Mouse (Mus musculus): ENCODE results near the gene Mansc1. TPM values are rescaled to one million over a fixed set of nuclear protein-coding genes. Genes with fewer than 3 reads are reported as not detected.
A peak's percentile ranks its signal among the peaks of the same experiment; 100 is the strongest.

Gene Mansc1
- polyA plus RNA-seq, 1 experiment from 2014 or later, result 8.0 TPM

DNA sequence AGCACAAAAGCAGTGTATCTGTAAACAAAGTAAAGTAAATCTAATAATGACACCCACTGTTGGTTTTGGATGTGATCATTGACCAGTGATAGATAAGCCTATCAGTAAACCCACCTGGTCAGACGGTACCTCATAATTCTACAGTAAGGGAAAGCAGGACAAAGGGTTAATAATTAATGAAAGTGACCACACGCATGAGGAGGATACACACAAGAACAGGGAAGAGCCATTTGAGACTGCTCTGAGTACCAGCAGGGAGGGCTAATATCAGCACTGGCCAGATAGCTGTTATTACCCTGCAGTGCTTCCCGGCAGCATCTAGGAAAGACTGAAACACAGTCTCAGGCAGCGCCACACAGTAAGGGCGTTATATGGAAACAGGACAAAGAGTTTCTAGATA, 32.3 kb upstream of the Mansc1 start:
- Histone ChIP-seq H3K9ac (ENCODE audit: low read length) (no peak overlapping the region), H3K27me3 (ENCODE audit: control insufficient read depth, insufficient read depth, low read length) (no peaks in the 10 kb centered on the region), H3K4me1 (ENCODE audit: control insufficient read depth, insufficient read depth, low read length) (peaks cover 9% of the 10 kb centered on the region; the same call in 1 of the 2 replicates), H3K9me3 (replicated peaks; ENCODE audit: control insufficient read depth, low read length) (no peaks in the 10 kb centered on the region), H3K4me2 (ENCODE audit: low read depth, low read length) (no peak overlapping the region), H3K4me3 (ENCODE audit: low read length) (no peak overlapping the region), H3K36me3 (ENCODE audit: control insufficient read depth, insufficient read depth) (no peaks in the 10 kb centered on the region), H3K27ac (ENCODE audit: low read length) (no peak overlapping the region)
- 65% methylated on average over 5 of the region's 5 CpGs for WGBS
- no peak for ATAC-seq (replicated peaks; ENCODE audit: extremely low read depth, insufficient read depth, low FRiP score)

DNA sequence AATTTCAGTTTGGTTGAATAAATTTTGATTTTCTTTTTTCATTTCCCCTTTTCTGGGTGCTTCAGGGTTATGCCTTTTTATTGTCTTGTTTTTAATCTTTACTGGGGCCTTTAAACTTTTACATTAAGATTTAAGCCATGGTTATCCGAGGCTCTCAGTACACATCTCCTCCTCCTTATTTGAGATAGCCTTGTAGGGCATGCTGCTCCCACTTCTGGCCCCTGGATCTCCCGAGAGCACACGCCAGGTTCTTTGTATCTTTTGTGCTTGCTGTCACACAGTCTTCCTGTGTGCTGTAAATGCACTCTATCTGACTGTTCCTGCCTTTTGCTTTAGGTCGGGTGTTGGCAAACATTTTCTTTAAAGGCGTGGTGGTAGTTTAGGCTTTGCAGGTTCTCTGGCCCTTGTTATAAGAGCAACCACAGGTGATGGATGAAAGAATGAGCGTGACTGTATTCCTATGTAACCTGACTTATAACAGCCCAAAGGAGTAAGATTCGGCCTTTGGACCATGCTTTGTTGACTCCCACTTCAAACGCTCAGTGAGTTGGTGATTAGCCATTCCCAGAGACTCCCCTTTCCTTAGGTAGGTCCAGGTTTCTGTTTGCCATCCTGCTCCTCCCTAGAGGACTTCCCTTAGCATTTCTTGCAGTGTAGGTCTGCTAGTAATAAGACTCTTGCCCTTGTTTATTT, 28.6 kb upstream of the Mansc1 start:
- ATAC-seq (replicated peaks; ENCODE audit: extremely low read depth, insufficient read depth, low FRiP score), result no peak
- 50% methylated on average over 8 of the region's 8 CpGs for WGBS
- Histone ChIP-seq H3K4me1 (ENCODE audit: control insufficient read depth, insufficient read depth, low read length) (0 out of 2 replicates have a peak, but pooled peaks cover 4% of the 10 kb centered on the region), H3K27me3 (ENCODE audit: control insufficient read depth, insufficient read depth, low read length) (no peaks in the 10 kb centered on the region), H3K9ac (ENCODE audit: low read length) (no peak overlapping the region), H3K9me3 (replicated peaks; ENCODE audit: control insufficient read depth, low read length) (no peaks in the 10 kb centered on the region), H3K4me2 (ENCODE audit: low read depth, low read length) (no peak overlapping the region), H3K4me3 (ENCODE audit: low read length) (no peak overlapping the region), H3K36me3 (ENCODE audit: control insufficient read depth, insufficient read depth) (no peaks in the 10 kb centered on the region), H3K27ac (ENCODE audit: low read length) (no peak overlapping the region)

DNA sequence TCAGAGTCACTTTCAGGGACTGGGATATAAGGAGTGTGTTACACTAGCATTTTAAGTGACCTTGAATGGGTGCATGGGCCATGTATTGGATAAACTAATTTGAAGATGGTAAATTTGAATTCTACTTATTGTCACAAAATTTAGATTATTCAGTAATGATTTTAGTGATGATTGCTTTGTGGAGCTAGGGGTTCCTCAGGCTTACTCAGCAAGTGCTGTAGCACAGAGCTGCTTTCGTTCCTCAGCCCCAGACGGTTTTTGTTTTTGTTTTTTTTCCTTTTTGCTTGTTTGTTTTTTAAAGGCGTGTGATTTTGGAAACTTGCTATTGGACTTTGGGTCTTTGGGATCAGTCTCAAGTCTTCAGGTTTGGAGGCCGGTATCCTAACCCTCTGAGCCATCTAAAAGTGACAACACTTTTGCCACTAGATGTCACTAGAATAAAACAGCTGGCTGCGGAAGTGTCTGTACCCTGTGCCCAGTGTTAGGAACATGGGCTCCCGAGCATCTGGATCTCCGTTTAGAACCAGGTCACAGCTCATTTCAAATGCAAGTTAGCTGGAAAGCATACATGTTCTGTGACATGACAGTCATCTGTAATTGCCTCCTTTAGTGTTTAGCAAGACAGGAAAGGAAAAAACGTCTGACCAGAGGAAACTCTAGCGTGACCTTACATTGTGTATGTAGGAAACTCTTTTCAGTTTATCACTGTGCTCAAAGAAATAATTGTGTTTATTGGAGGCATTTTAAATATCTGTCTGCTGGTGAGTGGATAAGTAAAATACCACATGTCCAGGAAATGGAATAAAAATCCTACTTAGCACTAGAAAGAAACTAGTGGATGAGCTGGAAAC, 27.0 kb upstream of the Mansc1 start:
- Histone ChIP-seq H3K27ac (ENCODE audit: low read length) (no peak overlapping the region), H3K4me1 (ENCODE audit: control insufficient read depth, insufficient read depth, low read length) (0 out of 2 replicates have a peak, but pooled peaks cover 4% of the 10 kb centered on the region), H3K4me3 (ENCODE audit: low read length) (no peak overlapping the region), H3K27me3 (ENCODE audit: control insufficient read depth, insufficient read depth, low read length) (no peaks in the 10 kb centered on the region), H3K9ac (ENCODE audit: low read length) (0 out of 2 replicates have a peak overlapping the region, but pooled peaks have one; percentile 2), H3K9me3 (replicated peaks; ENCODE audit: control insufficient read depth, low read length) (no peaks in the 10 kb centered on the region), H3K36me3 (ENCODE audit: control insufficient read depth, insufficient read depth) (no peaks in the 10 kb centered on the region), H3K4me2 (ENCODE audit: low read depth, low read length) (peak overlapping the region; percentile 45)
- peak; percentile 84 for ATAC-seq (replicated peaks; ENCODE audit: extremely low read depth, insufficient read depth, low FRiP score)
- 18% methylated on average over 9 of the region's 9 CpGs for WGBS

DNA sequence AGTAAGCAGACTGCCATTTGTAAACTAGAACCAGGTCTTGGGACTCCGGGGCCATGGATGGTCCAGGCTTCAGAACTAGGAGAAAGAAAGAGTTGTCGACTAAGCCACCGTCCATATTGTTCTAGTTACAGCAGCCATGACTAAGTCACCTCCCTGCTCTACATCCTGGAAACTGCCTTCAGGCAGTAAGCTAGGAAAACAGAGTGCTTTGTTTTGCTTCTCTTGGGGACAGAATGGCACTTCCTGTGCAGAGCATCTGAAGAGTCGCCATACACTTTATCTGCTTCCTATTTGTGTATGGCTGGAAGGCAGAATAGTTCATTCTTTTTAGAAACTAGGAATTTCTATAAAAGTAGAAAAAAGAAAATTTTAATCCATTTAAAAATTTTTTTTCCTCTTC, 24.2 kb upstream of the Mansc1 start:
- 0 out of 2 replicates have a peak, but pooled peaks have one; percentile 55 for ATAC-seq (replicated peaks; ENCODE audit: extremely low read depth, insufficient read depth, low FRiP score)
- Histone ChIP-seq H3K27me3 (ENCODE audit: control insufficient read depth, insufficient read depth, low read length) (no peaks in the 10 kb centered on the region), H3K4me3 (ENCODE audit: low read length) (no peak overlapping the region), H3K9me3 (replicated peaks; ENCODE audit: control insufficient read depth, low read length) (no peaks in the 10 kb centered on the region), H3K36me3 (ENCODE audit: control insufficient read depth, insufficient read depth) (no peaks in the 10 kb centered on the region), H3K4me1 (ENCODE audit: control insufficient read depth, insufficient read depth, low read length) (0 out of 2 replicates have a peak, but pooled peaks cover 4% of the 10 kb centered on the region), H3K27ac (ENCODE audit: low read length) (peak overlapping the region; percentile 28; the same call in 1 of the 2 replicates), H3K4me2 (ENCODE audit: low read depth, low read length) (no peak overlapping the region), H3K9ac (ENCODE audit: low read length) (no peak overlapping the region)
- 59% methylated on average over 4 of the region's 4 CpGs for WGBS

DNA sequence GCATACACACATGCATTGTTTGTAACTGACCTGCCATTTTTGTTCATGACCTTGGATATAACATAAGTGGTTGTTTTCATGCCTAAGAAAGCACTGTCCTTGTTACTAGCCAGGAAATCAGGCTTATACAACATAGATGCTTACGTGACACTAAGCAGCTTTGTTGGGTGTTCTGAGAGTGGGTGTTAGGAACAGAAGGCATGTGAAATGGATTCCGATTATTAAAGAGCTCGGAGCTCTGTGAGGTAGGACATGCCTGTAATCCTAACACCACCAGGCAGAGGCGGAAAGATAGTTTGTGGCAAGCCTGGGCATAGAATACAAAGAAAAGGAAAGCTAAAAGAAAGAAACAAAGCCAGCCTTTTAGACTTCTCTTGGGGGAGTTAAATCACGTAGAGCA, 16.1 kb upstream of the Mansc1 start:
- H3K9me3 ChIP-seq (replicated peaks; ENCODE audit: control insufficient read depth, low read length), result no peaks in the 10 kb centered on the region
- H3K27ac ChIP-seq (ENCODE audit: low read length), result peak overlapping the region; percentile 48; the same call in 1 of the 2 replicates
- H3K4me2 ChIP-seq (ENCODE audit: low read depth, low read length), result no peak overlapping the region
- peaks cover 8% of the 10 kb centered on the region; the same call in 1 of the 2 replicates for H3K36me3 ChIP-seq (ENCODE audit: control insufficient read depth, insufficient read depth)
- H3K27me3 ChIP-seq (ENCODE audit: control insufficient read depth, insufficient read depth, low read length), result no peaks in the 10 kb centered on the region
- no peak for ATAC-seq (replicated peaks; ENCODE audit: extremely low read depth, insufficient read depth, low FRiP score)
- peaks cover 19% of the 10 kb centered on the region for H3K4me1 ChIP-seq (ENCODE audit: control insufficient read depth, insufficient read depth, low read length)
- H3K4me3 ChIP-seq (ENCODE audit: low read length), result no peak overlapping the region
- H3K9ac ChIP-seq (ENCODE audit: low read length), result no peak overlapping the region
- 81% methylated on average over 5 of the region's 5 CpGs for WGBS

DNA sequence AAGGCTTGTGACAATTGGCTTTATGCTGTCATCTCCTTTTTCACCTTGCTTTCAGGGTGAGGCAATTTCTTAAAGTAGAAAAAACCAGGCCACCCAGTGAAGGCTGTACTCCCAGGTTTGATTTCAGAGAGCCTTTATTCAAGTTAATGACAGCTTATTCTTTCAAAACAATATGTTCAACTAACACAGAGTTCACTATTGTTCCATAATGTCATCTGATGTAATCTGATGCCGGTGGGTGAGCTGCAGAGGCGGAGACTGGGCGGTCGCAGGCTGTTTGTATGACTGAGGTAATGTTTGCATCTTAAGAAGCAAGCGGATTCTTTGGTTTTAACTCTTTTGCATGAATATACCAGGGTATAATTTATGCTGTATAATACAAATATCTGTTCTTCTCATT, 15.3 kb upstream of the Mansc1 start:
- H3K4me3 ChIP-seq (ENCODE audit: low read length), result no peak overlapping the region
- peaks cover 8% of the 10 kb centered on the region; the same call in 1 of the 2 replicates for H3K36me3 ChIP-seq (ENCODE audit: control insufficient read depth, insufficient read depth)
- H3K9me3 ChIP-seq (replicated peaks; ENCODE audit: control insufficient read depth, low read length), result no peaks in the 10 kb centered on the region
- no peaks in the 10 kb centered on the region for H3K27me3 ChIP-seq (ENCODE audit: control insufficient read depth, insufficient read depth, low read length)
- peaks cover 19% of the 10 kb centered on the region for H3K4me1 ChIP-seq (ENCODE audit: control insufficient read depth, insufficient read depth, low read length)
- no peak for ATAC-seq (replicated peaks; ENCODE audit: extremely low read depth, insufficient read depth, low FRiP score)
- no peak overlapping the region for H3K4me2 ChIP-seq (ENCODE audit: low read depth, low read length)
- no peak overlapping the region for H3K9ac ChIP-seq (ENCODE audit: low read length)
- WGBS, result 47% methylated on average over 5 of the region's 5 CpGs
- no peak overlapping the region for H3K27ac ChIP-seq (ENCODE audit: low read length)

DNA sequence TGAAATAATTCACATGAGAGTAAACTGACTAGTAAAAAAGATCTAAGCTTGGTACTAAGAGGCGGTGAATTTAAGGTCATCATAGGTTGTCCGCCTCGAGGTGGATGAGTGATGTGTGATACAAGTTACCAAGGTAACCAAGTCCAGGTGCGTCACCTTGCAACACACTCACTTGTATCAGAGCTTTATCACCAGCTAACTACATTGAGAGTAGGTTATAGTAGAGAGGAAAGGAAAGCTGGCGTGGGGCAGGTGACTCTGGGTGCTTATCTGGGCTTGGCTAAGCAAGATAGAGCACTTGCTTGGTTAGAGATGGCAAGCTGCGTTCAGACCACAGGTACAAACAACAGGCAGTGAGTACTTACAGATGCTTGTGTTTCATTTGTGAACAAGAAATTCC, 14.5 kb upstream of the Mansc1 start:
- Histone ChIP-seq H3K36me3 (ENCODE audit: control insufficient read depth, insufficient read depth) (peaks cover 8% of the 10 kb centered on the region; the same call in 1 of the 2 replicates), H3K4me1 (ENCODE audit: control insufficient read depth, insufficient read depth, low read length) (peaks cover 21% of the 10 kb centered on the region), H3K4me2 (ENCODE audit: low read depth, low read length) (no peak overlapping the region), H3K9ac (ENCODE audit: low read length) (no peak overlapping the region), H3K27ac (ENCODE audit: low read length) (no peak overlapping the region), H3K9me3 (replicated peaks; ENCODE audit: control insufficient read depth, low read length) (no peaks in the 10 kb centered on the region), H3K27me3 (ENCODE audit: control insufficient read depth, insufficient read depth, low read length) (no peaks in the 10 kb centered on the region), H3K4me3 (ENCODE audit: low read length) (no peak overlapping the region)
- 84% methylated on average over 6 of the region's 6 CpGs for WGBS
- ATAC-seq (replicated peaks; ENCODE audit: extremely low read depth, insufficient read depth, low FRiP score), result no peak

DNA sequence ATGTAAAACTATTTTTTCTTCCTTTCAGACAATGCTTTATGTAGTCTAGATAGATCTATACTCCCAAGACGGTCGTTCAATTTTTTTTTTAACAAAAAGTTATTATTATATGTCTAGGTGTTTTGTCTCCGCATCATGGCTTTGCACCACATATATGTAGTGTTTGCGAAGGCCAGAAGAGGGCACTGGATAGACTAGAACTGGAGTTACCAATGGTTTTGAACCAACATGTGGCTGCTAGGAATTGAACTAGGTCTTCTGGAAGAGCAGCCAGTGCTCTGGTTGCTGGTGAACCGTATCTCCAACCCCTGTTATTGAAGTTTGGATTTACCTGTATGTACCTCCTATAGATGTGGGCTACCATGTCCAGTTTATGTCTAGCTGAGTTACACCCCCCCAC, 11.0 kb upstream of the Mansc1 start:
- no peaks in the 10 kb centered on the region for H3K9me3 ChIP-seq (replicated peaks; ENCODE audit: control insufficient read depth, low read length)
- H3K27me3 ChIP-seq (ENCODE audit: control insufficient read depth, insufficient read depth, low read length), result no peaks in the 10 kb centered on the region
- WGBS, result 90% methylated on average over 5 of the region's 5 CpGs
- no peak for ATAC-seq (replicated peaks; ENCODE audit: extremely low read depth, insufficient read depth, low FRiP score)
- H3K36me3 ChIP-seq (ENCODE audit: control insufficient read depth, insufficient read depth), result peaks cover 8% of the 10 kb centered on the region; the same call in 1 of the 2 replicates
- no peak overlapping the region for H3K27ac ChIP-seq (ENCODE audit: low read length)
- peaks cover 14% of the 10 kb centered on the region for H3K4me1 ChIP-seq (ENCODE audit: control insufficient read depth, insufficient read depth, low read length)
- no peak overlapping the region for H3K4me3 ChIP-seq (ENCODE audit: low read length)
- H3K9ac ChIP-seq (ENCODE audit: low read length), result no peak overlapping the region
- H3K4me2 ChIP-seq (ENCODE audit: low read depth, low read length), result no peak overlapping the region

Measured in heart, embryonic 16.5 days (tissue).